Mouse (Mus musculus): ENCODE data around the gene Aim2.

The Aim2 gene

DNA sequence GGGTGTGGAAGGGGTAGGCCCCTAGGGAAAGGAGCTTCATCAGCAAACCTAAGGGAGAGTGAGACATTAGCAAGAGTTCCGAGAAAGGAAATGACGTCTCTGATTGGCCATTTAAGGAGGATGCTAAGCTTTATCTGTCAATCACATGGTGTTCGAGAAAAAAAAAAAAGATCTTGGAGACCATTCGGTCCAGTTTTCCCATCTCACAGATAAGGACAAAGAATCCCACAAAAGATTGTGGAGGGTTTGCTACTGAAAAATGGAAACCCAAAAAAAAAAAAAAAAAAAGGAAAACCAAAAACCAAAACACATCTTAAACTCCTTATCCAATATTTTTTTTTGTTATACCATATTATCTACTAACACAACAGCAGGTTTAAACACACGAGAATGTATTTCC, 1.5 kb upstream of the Aim2 start:
- no peak for DNase-seq

DNA sequence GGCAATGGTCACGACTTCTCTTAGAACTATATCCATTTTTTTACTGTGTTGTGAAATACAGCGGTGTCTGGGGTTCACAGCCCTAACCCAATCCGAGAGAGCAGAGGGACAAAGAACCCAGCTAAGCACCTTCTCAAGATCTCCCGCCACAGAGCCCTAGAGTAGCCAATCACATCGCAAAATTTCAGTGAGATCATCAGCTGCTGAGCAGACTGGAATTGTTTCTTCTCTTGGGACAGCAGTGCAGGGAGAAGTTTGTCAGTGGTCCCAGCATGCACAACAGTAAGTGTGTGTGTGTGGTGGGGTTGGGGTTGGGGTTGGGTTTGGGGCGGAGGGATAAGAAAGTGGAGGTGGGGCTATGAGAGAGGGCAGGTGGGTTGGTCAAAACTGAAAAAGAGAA, 733 bp upstream of the Aim2 start:
- peak; percentile 87 for DNase-seq

DNA sequence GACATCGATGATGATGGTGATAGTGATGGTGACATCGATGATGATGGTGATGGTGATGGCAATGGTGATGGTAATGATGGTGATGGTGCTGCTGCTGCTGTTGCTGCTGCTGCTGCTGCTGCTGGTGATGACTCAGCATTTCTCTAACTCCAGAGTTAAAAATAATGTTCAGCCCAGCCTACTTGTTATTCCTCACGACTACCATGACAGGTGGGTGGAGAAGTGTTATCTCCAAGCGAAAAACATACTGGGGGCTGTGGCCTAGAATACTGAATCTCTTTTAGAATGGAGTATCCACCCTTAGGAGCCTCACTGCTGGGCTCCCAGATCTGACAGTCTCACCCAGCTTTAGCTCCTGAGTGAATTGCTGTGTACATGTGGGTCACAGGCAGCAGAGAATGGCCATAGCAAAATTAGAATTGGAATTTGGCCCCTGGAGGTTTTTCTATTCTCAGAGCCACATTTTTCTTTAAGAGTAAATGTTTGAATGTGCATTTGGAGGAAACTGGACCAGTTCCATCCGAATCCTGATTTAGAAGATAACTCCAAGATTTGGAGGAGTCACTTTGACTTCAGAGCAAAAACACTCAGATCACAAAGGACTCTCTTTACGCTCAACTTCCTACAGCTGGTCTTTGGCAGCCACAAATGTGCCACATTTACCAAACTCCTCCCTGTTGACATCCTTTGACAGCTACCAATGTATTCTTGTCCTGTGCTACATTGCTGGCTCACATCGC, 4.6 kb downstream of the Aim2 start:
- no peak for DNase-seq

GRCm38 (mm10) chr1:173356699-173357098, 6.0 kb downstream of the Aim2 start:
- peak; percentile 42 for DNase-seq

DNA sequence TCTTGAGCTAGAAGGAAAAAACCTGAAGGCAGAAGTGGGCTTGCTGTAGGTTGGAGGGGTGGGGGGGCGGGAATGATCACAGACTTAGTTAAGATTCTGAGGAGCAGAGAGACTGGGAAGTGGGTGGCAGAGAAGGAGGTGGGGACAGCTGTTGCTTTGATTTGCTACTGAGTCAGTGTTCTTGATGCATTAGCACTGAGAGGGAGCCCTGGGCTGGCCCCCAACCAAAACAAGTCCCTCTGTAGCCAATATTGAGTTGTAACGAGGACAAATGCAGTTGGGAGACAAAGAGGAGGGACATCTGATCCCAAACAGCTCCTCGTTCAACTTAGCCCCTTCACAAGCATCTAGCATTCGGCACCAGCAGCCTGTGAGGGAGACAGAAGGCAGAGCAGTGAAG, 7.1 kb downstream of the Aim2 start:
- DNase-seq = no peak

DNA sequence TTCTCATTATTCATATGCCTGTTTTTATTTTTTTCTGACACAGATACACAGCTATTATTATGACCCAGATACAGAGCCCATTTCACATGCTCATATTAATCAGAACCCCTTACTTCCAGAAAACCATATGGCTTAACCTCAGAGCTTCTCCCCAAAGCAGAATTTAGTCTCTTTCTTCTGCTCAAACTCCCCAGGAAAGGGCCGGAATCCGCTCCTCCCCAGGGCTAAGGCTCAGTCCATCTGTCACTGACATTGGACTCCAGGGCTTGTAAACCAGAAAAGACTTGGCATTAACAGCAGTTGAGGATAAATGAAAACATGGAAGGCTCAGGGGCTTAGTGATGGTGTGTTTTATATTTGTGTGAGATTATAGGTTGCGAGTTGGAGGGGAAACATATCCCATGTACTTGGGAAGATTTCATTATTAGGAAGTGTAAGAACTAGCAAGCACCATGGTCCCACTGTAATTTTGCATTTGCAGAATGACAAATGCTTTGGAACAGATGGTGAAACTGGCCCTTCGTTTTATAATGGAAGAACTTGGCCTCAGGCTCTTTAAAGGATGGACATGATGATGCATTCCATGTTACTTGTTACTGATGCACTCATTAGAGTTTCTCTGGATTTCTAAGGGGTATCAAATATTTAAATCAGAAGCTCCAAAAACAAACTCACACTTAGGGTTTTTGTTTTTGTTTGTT, 9.1 kb downstream of the Aim2 start:
- peak; percentile 54 for DNase-seq

DNA sequence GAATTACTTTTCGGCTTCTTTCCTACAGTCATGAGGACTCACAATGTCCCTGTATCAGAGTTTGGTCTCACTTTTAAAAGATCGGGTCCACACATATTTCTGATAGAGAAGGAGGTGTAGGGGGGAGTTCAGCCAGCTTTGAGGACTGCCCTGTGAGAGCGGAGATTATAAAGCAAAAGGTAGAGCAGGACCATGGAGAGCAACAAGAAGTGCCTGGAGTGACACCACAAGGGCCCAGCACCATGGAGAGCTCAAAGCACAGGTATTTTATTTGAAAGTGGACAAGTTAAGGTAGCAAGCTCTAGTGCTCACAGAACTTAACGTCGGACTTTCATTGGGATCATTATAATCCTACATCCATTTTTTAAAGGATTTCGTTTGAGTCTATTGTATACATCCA, 11.0 kb downstream of the Aim2 start:
- no peak for DNase-seq

- DNase-seq = no peak
Observed at GRCm38 (mm10) chr1:173363436-173363835, 12.8 kb downstream of the Aim2 start.

DNA sequence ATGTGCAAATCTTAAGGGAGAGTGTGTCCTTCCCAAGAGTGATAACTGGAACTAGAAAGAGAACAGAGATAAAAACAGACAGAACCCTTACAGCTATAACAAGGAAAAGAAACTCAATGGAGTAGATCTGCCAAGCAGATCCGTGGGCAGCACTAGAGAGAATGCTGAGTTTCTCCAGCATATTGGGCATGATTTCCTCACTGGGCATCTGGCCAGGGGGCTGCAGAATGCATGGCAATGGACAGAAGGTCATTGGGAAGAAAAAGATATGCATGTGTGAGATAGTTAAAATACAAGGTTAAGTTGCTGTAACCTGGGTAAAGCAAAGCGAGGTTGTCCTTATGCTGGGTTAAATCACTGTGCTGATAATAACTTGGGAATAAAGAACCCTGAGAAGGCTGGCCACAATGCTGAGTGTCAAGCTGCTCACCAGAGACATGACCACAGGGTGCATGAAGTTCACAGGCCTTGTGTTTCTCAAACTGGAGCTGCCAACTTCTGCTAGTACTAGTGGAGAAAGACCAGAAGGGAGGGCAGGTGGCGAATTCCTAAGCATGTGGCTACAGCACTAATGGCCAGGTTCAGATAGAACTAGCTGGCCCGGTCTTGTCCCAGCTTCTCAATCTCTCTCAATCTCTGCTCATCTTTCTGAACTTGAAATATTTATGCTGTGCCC, 13.6 kb downstream of the Aim2 start:
- DNase-seq = no peak

DNA sequence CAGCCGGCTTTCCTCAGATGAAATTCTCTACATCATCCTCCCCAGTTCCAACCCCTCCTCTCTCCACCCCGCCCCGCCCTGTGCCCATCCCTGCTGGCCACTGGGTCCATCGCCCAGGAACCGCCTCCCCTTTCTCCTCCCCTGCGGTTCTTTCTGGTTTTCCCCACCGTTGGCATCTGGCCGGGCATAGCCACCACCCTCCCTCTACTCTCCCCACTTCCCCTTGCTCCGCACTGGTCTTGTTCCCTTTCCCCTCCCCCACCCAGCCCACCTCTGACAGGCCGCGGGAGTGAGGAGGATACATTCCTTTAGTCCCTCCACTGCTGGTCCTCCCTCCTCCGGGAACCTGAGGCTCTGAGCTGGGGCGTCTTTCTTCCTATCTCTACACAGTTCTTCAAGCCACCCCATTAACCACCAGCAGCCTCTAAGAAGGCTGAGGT, 15.3 kb downstream of the Aim2 start:
- peak; percentile 81 for DNase-seq

GRCm38 (mm10) chr1:173366701-173367355, 16.1 kb downstream of the Aim2 start:
- DNase-seq = no peak

DNA sequence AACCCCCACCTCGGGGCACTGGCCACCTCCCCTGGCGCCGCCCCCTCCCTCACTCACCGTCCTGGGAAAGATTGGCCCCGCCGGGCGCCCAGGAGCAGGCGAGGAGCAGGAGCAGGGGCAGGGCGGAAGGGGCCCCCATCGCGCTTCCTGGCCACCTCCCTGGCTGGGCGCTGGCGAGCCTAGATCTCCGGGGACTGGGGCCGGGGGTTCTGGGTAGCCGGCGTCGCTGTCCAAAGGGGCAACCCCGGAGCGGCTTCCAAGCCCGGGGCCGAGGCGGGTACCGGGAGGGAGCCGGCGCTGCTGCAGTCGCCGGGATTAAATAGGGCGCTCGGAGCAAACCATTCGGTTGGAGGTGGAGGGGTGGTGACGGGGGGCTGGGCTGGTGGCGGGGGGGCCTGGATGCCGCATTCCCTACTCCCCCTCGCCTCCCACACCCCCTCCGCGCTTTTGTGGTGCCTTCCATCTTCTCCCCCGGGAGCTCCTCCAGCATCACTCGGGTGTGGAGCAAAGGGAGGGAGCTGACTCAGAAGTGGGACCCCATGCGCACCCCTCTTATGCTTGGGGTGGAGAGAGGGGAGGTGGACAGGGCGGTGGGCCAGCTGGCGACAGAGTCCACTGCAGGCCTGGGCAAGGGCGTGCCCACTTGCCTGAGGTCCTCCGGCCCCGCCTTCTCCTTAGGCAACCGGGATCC, 16.8 kb downstream of the Aim2 start, which contains the start of gene Cadm3:
TSS of gene Cadm3 (minus strand) at position 340 of the 691 bp plus-strand sequence.
- DNase-seq = peak; percentile 94

- DNase-seq = peak; percentile 75
Observed at GRCm38 (mm10) chr1:173369611-173370010, 18.9 kb downstream of the Aim2 start.

DNA sequence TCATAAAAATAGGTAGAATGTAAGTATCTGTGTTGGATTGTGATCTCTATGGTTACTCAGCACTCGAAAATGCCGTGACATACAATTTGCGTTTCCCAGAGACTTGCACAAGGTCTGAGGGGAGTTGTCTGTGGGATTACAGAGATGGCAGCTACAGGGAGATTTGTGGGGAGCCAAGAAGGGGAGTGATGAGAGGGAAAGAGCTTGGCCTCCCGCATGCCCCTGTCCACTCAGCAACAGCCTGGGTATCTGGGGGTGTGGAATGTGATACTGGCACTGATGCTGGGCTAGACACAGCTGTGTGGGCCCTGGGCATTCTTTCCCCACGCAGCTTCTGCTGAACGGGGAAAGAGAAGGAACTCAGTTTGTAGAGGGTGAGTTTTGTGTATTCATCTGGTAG, 19.8 kb downstream of the Aim2 start:
- DNase-seq = no peak

GRCm38 (mm10) chr1:173371586-173371985, 20.9 kb downstream of the Aim2 start:
- no peak for DNase-seq

DNA sequence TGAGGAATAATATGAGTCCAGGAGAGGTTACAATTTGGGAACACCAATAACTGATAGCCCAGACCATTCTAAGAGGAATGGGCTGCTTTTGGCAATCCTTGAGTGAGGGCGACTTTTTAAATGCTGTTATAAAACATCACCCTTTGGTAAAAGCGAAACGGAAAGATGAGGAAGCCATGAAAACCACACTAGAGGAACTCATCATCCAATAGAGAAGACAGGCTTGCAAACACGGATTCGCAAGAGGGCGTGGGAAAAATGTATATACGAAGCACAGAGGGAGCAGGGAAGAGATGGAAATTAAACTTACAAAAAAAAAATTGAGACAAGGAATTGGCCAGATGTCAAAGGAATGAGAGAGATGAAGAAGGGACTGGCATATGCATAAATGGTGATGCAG, 23.3 kb downstream of the Aim2 start:
- no peak for DNase-seq

- peak; percentile 79 for DNase-seq
Observed at GRCm38 (mm10) chr1:173377380-173378112, 26.9 kb downstream of the Aim2 start.

- no peak for DNase-seq
Observed at GRCm38 (mm10) chr1:173381436-173381835, 30.8 kb downstream of the Aim2 start.

- peak; percentile 21 for DNase-seq
Observed at GRCm38 (mm10) chr1:173389431-173389830, 38.8 kb downstream of the Aim2 start.

DNA sequence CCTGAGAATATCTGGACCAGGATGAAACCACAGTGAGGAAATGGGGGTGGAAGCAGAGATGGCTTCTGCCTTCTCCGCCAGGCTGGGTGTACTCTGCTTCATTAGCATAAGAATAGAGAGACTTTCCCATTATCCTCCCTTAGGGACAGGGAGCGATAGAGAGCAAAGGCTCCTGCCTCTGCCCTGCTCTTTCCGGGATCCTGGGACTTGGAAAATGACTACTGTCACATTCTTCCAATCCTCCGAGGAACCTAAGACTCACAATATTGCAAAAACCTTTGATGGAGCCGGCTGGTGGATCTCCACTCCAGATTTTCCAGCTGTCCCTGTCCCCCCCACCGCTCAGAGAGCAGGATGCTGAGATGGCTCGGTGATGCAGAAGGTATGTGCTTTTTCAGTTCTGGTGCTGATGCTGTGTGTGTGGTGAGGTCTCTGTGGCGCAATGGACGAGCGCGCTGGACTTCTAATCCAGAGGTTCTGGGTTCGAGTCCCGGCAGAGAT, 39.3 kb downstream of the Aim2 start:
- DNase-seq = peak; percentile 92

DNA sequence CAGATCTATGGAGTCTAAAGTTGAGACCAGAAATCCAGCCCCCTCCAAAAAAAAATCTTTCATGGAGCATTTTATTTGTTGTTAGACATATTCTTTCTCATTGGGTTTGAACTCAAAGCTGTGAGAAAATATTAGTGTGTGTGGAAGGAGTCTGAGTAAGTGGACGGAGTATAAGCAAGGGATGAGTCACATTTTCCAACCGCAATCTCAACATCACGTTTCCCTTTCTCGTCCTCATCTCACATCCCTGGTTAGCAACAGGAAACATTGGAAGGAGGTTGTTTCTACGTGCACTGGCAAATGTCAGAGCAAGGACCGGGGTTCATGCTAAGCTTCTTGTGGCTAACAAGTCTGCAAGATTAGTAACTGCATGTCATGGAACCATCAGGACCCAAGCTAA, 41.1 kb downstream of the Aim2 start:
- no peak for DNase-seq

All from retina, postnatal 1 day (tissue).